Mouse (Mus musculus): ENCODE results near the gene Tmem182.

The Tmem182 gene

GRCm38 (mm10) chr1:40799121-40799520 is 6.3 kb upstream of the Tmem182 start:
- no peak for DNase-seq (ENCODE audit: low read depth, low spot score)

GRCm38 (mm10) chr1:40800908-40801307 is 4.5 kb upstream of the Tmem182 start:
- no peak for DNase-seq (ENCODE audit: low read depth, low spot score)

GRCm38 (mm10) chr1:40802759-40803158 is 2.6 kb upstream of the Tmem182 start:
- DNase-seq (ENCODE audit: low read depth, low spot score), result peak; percentile 30

DNA sequence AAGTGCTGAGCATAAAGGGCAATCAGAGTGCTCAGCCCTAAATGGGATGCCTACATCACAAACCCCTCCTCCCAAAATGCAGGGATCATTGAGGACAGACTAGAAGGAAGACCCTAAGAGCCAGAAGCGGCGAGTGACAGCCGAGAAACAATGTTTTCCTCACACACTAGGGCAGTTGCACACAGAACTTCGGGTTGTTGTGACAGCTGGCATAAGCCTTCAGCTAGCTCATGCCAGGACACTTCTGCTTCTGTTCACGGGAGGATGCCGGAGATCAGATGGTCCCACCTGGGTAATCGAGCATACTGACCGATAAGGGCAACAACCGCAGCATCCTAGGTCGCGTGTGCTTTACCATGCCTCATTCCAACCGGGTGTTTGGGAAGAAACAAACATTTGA is 1.3 kb upstream of the Tmem182 start:
- no peak for DNase-seq (ENCODE audit: low read depth, low spot score)

DNA sequence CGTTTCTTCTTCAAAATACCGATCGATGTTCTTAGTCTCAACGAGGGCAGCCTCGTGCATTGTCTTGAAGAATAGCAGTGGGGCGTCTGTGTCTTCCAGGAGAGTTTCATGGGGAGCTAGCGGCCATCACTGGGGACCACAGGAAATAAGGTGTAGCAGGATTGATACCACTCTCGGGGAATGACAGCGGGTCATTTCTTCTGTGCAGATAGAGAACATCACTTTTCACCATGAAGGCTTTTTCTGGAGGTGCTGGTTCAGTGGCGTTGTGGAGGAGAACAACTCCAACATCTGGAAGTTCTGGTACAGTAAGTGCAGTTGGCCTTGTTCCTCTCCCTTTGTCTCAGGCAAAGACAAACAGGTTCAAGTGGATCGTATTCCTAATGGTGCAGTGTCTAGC is 490 bp downstream of the Tmem182 start:
- DNase-seq (ENCODE audit: low read depth, low spot score), result no peak

DNA sequence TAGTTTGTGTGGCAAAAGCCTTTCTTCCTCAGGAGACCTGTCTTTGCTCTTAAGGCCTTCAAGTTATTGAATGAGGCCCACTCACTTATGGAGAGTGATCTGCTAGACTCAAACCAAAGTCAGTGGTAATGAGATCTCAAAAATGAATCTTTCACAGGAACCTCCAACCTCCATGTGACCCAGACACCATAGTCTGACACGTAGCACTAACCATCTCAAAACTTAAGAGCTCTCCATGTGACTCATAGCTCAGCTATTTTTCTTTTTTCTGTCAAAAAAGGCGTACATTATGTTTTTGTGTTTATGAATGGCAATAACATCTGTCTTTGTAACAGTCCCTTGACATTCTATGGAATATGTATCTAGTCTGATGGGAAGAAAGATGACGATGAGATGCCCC is 3.2 kb downstream of the Tmem182 start:
- DNase-seq (ENCODE audit: low read depth, low spot score), result no peak

DNA sequence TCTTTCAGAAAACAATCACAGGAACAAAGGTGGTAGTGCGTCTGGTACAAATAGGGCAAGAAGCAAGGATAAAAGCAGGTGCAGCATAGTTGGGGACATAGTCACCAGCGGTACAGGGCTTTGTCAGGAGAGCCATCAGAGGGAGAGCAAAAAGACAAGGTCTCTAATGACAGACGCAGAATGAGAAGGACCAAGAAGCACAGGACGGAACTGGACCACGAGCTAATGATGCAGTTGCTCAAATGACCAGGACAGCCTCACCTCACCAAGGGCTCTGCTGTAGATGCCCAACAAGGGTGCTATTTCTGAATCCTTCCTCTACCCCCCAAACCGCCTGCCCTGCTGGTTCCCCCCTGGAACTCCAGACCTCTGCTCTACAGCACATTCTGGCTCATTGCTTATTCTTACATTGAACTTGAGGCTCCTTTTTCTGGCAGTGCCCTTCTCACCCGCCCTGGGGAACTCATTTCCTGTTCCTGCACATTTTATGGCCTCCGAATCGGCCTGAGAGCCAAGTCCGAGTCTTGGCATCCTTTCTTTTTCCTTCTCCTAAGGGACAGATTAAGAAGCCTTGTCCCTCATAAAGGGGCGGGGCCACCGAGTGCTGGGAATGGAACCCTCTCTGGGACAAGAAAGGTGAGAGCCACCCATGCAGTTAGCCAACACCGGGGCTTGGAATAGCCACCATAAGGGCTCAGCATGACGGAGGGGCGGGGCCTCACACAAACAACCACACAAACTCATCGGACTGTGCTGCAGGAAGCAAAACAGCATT is 9.9 kb downstream of the Tmem182 start:
- DNase-seq (ENCODE audit: low read depth, low spot score), result no peak

GRCm38 (mm10) chr1:40824517-40824916 is 19.1 kb downstream of the Tmem182 start:
- DNase-seq (ENCODE audit: low read depth, low spot score), result no peak

DNA sequence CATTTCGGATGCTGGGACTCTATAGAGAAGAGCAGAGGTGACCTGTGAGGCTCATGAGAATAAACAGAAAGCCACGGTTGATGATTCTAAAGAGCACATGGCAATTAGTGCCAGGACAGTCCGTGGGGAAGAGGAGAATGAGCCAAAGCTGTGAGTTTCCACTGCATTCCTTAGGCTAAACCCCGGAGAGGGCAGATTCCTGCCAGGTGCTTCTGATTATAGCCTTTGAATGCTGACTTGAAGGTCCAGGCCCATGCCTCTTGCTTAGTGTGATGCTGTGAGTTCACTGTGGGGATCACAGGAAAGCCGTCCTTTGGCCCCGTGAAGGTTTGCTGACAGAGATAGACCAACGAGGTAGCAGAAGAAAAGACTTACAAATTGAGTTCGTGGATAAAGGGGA is 19.5 kb downstream of the Tmem182 start:
- DNase-seq (ENCODE audit: low read depth, low spot score), result no peak

- DNase-seq (ENCODE audit: low read depth, low spot score), result no peak
These were observed 20.4 kb downstream of the Tmem182 start for GRCm38 (mm10) chr1:40825826-40826225.

DNA sequence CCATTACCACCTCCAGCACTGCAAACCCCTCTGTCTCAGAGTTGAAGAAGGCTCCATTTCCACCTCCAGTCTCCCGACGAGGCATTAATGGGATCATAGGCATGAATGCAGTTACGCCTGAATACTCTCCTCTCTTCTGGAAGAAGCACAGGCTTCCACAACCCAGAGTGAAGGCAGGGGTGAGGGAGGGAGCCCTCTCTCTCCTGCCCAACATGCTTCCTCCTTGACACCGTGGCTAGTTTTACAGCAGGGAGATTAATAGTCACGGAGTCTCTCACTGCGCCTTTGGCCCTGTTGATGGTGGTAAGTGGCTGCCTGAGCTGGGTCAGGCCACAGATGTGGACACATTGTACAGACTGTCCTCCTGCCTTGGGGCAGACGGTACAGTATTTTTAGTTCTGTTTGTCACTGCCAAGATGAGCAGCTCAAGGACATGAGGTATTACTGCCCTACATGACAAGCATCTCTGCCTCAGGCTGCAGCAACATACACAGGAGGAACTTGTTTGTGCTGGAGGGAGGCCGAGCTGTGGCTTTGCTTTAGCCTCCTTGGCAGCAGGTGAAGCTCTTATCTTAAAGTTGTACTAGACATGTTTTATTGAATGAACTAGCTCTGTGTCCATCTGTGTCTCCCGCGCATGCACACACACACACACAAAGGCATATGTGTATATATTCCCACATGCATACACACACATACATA is 24.0 kb downstream of the Tmem182 start:
- DNase-seq (ENCODE audit: low read depth, low spot score), result no peak

GRCm38 (mm10) chr1:40830712-40831507 is 25.5 kb downstream of the Tmem182 start:
- DNase-seq (ENCODE audit: low read depth, low spot score), result no peak

DNA sequence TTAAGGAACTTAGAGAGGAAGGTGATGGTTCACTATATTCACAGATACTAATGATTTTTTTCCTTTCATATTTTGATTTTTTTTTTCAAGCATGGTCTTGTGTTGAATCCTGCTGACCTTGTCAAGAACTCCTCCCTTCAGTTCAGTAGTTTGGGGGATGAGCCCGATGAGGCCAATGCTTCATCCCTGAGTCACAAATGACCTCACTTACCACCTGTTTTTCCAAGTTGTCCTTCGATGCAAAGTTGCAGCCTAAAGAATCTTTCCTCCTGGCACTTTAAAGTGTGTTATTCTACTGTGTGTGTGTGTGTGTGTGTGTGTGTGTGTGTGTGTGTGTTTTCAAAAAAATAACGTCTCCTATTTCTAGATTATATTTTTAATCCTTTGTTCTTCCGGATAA is 30.1 kb downstream of the Tmem182 start:
- no peak for DNase-seq (ENCODE audit: low read depth, low spot score)

GRCm38 (mm10) chr1:40840605-40841004 is 35.2 kb downstream of the Tmem182 start:
- DNase-seq (ENCODE audit: low read depth, low spot score), result no peak

DNA sequence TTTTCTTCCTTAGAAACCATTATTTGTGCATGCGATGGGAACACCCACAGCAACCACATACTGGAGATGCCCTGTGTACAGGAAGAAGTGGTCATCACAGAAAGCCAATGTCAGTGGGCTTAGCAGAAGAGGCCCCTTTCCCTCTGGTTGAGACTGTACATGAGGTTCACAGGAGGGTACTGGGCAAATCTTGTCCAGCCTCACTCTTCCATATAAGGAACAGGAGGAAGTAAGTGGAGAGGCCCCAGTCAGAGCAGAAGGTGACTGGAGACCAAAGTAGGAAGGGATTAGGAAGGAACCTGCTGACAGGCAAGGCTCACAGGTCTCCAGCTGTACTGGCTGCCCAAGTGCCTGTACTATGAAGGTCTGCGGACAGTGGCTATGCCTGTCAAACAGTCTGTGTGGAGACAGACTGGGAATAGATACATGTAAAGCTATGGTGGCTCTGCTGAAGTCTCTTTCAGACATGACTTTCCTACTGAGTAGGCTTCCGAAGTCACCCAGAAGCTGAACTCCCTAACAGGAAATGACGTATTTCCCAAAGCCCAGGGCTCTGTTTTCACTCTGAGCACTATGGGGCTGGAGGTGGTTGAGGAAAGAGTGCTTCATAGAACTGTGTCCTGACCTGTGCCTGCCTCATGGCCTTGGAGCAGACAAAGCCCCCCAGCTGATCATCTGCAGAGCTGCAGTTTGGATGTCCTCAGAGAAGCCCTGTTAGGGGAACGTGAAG is 35.8 kb downstream of the Tmem182 start:
- DNase-seq (ENCODE audit: low read depth, low spot score), result no peak

DNA sequence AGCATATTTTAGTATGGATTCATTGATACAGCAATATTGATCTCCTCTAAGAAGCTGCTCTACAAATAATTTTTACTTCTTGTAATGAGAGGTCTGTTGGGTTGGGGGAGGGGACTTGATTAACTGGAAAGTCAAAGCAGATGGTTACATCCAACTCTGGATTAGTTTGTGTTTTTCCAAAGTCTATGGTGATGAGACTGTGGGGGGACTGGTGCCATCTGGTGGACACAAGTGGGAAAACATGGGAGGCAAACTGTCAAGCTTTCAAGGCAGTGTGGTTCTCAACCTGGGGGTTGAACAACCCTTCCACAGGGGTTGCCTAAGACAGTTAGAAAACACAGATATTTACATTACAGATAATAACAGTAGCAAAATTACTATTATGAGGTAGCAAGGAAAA is 39.2 kb downstream of the Tmem182 start:
- DNase-seq (ENCODE audit: low read depth, low spot score), result peak; percentile 32

DNA sequence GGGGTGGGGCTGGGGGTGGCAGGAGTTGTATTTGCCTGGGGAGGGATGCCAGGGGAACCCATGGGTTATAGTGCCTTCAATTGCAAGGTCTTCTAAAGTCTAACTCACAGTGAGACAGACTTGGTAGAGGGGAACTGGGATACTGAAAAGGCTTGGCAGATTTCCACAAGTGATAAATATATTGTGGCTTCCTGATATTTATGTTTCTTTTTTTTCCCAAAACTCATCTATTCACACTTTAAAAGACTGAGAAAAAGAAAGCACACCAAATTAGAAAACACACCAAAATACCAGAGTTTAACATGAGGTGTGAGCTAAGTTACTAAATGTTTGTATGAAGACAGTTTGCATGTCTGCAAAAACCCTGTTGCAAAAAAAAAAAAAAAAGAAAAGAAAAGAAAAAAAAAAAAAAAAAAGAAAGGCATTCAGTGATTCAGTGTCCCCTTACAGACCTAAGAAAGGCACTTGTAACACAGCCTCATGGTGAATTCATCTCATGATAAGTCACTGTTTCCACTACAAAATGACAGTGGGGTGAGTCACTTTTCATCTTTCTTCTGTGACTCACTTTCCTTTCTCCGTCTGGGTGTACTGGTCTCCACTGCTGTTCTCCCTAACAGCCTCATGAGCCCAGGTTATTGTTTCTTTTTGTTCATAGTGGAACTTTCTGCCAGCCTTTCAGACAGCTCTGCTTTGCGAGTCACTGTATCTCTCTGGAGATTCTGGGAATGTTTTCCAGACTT is 42.0 kb downstream of the Tmem182 start:
- no peak for DNase-seq (ENCODE audit: low read depth, low spot score)

DNA sequence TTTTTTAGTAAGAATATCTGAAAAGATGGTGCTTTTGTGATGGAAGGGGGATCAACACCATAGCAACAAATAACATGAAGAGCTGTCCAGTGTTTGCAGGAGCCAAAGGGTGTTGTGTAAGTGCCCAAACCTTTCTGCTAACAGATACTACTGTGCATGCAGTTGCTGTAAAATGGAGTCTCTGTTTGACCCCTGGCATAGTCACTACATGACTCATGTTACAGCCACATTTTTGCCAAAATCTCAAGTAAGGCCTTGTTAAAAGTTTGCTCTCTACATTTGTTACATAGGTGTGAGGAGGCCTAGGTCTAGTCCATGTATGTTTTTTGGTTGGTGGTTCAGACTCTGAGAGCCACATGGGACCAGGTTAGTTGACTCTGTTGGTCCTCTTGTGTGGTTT is 45.9 kb downstream of the Tmem182 start:
- no peak for DNase-seq (ENCODE audit: low read depth, low spot score)

DNA sequence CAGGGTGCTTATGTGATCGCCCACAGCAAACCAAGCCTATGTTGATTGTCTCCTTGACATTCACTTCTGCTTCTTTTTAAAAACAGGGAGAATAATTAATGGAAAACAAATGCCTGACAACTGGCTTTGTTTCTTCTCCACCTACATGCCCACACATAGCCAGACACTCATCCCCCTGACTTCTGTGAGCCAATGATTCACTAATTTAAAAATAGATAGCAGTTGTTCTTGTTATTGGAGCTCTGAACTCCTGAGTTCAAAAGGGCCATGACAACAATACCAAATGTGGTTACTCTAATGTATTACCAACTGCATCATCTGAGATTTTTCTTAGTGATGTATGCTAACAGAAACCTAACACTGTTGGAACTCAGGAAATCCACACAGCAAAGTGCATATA is 49.9 kb downstream of the Tmem182 start:
- DNase-seq (ENCODE audit: low read depth, low spot score), result no peak

GRCm38 (mm10) chr1:40856846-40857636 is 51.6 kb downstream of the Tmem182 start:
- no peak for DNase-seq (ENCODE audit: low read depth, low spot score)

Measured in retina, postnatal 7 days (tissue).